Mouse (Mus musculus) embryo, embryonic 10.5 days (tissue): ENCODE measurements at regions not wholly inside any gene's neighbourhood (a gene's known extent, or its start where the extent isn't known, plus 50 kb on each side); places are given as distances from the start of the nearest gene placed in this dataset.

Experiments used
- DNase-seq: peaks from one replicate; pipeline ENCODE4 v3.0.0-alpha.2; 2015; ENCODE audit warnings: low spot score

DNA sequence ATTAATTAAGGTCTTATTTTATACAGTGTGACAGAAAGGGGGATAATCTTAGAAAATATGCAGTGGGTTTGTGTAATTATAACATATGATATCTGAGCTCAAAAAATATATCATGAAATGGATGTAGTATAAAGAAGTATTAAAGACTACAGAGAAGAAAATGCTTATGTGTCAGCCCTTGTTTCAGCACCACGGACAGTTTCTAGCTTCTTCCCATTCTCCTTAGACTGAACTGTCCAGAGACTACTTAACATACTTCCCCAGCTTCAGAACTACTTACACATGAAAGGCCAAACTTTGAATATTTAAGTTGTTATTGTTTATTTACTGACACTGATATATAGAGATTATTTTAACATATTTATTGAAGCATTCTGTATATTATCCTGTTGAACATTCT is 578.4 kb downstream of the Nsun3 start:
- DNase-seq, result peak; percentile 68

DNA sequence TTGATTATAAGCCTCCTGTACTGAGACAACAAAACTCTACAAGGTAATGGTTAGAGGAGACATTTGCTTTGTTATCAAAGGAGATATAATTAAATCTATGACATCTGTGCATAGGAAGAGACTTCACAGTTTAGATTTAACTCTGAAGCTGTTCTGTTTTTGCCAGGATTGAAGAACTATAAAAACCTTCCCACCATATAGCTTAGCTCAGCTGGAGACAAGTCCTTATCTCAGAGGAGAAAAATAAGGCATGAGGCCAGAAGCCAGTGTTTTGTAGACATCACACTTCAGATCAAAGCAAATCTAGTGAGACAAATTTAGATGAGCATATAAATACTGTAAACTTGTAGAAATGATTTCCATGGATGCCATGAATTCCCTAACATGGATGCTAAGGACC is 603.6 kb downstream of the Nsun3 start:
- no peak for DNase-seq
